Mouse (Mus musculus): ENCODE data around the gene Hinfp.

GRCm38 (mm10) chr9:44306532-44306931 is 1.1 kb upstream of the Hinfp start:
- TF ChIP-seq GATA1 (IDR thresholded peaks at IDR 0.05; ENCODE audit: borderline replicate concordance, low read length), result no peak
- no peak for TF ChIP-seq FLI1 (IDR thresholded peaks at IDR 0.05; ENCODE audit: low read length)
